Mouse (Mus musculus): ENCODE measurements around the gene Cyp11a1.

DNA sequence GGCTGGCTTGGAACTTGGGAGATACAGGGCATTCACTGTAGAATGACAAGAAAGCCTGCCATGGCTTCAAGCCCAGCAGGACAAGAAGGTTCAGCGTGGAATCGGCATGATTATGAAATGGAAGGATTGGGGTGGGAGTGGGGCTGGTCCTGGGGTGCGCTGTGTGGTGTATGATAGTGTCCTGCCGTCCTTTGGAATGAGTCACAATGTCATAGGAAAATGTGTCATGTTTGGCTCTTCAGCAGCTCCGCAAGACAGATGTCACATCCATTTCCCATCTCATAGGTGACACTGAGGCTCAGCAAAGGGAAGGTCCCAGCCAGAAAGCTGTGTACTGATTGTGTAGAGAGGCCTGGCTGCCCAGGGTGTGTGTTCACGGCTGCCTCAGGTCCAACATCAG lies 9.6 kb downstream of the Cyp11a1 start:
- TF ChIP-seq CHD2 (IDR thresholded peaks at IDR 0.05; ENCODE audit: low read depth, low read length) (no peak), ZNF384 (IDR thresholded peaks at IDR 0.05; ENCODE audit: low read depth, low read length) (no peak)

Data from ES-E14 (cell line).